Mouse (Mus musculus) forebrain, postnatal 0 days (tissue): ENCODE data around the gene Ubxn6. TPM values are rescaled to one million over a fixed set of nuclear protein-coding genes. Genes with fewer than 3 reads are reported as not detected.

Experiments
- ATAC-seq: fragments of 200-750 bp; cut with Nextera tagmentation; 2 replicates; pipeline ENCODE4 v1.8.0; 2017; ENCODE audit warnings: mild to moderate bottlenecking, moderate library complexity
- DNase-seq: peaks from one replicate; pipeline ENCODE4 v3.0.0-alpha.2; 2015
- H3K27ac ChIP-seq: fragments of 300-500 bp; sonication (generic); 2 replicates; pipeline ENCODE4 v1.5.1; 2014; ENCODE audit warnings: low read depth, mild to moderate bottlenecking, antibody characterized with exemption, low read length, moderate library complexity, mixed read lengths
- H3K27me3 ChIP-seq: fragments of 300-500 bp; sonication (generic); 2 replicates; pipeline ENCODE4 v1.6.1; 2014; ENCODE audit warnings: mild to moderate bottlenecking, low read length, mixed read lengths; ENCODE audit not compliant: insufficient read depth
- H3K36me3 ChIP-seq: fragments of 300-500 bp; sonication (generic); 2 replicates; pipeline ENCODE4 v1.6.1; 2014; ENCODE audit warnings: mild to moderate bottlenecking, moderate library complexity; ENCODE audit not compliant: insufficient read depth
- H3K4me1 ChIP-seq: fragments of 300-500 bp; sonication (generic); 2 replicates; pipeline ENCODE4 v1.6.1; 2014; ENCODE audit warnings: antibody characterized with exemption; ENCODE audit not compliant: insufficient read depth
- H3K4me2 ChIP-seq: fragments of 300-500 bp; sonication (generic); 2 replicates; pipeline ENCODE4 v1.6.1; 2014; ENCODE audit warnings: low read depth, mild to moderate bottlenecking, moderate library complexity
- H3K4me3 ChIP-seq: fragments of 300-500 bp; sonication (generic); 2 replicates; pipeline ENCODE4 v1.5.1; 2014; ENCODE audit warnings: low read depth, low read length, mixed read lengths
- H3K9ac ChIP-seq: fragments of 300-500 bp; sonication (generic); 2 replicates; pipeline ENCODE4 v1.6.1; 2014; ENCODE audit warnings: mild to moderate bottlenecking
- H3K9me3 ChIP-seq: fragments of 300-500 bp; sonication (generic); 2 replicates; pipeline ENCODE4 v1.6.1; 2016; ENCODE audit warnings: low read length
- CTCF ChIP-seq: sonication (generic); IDR thresholded peaks from 2 replicates; pipeline ENCODE4 v1.5.1; 2016; ENCODE audit warnings: antibody characterized with exemption, control low read depth, low read depth
- WGBS: fragments of 180-500 bp; shearing (Covaris S2); extraction: QIAGEN DNeasy Blood & Tissue Kit; methylation state at CpG from one replicate; pipeline ENCODE4 v1.1.7; 2014; 5-methylcytosine and 5-hydroxymethylcytosine counted together
- polyA plus RNA-seq: library from polyadenylated mRNA; unstranded; fragments of >200 nt; fragmentation: Nextera tagmentation; extraction: Ambion mirVana; gene quantifications from 2 replicates; pipeline ENCODE4 v1.2.1, GENCODE M21; 2015
- total RNA-seq: library from RNA; depleted of rRNA; stranded (reverse); fragments of >200 nt; gene quantifications from 2 replicates; pipeline ENCODE4 v1.2.3, GENCODE M21; 2014

The Ubxn6 gene
- total and polyA plus RNA-seq, 2 experiments from 2014 or later, result 88.1 to 90.3 TPM

DNA sequence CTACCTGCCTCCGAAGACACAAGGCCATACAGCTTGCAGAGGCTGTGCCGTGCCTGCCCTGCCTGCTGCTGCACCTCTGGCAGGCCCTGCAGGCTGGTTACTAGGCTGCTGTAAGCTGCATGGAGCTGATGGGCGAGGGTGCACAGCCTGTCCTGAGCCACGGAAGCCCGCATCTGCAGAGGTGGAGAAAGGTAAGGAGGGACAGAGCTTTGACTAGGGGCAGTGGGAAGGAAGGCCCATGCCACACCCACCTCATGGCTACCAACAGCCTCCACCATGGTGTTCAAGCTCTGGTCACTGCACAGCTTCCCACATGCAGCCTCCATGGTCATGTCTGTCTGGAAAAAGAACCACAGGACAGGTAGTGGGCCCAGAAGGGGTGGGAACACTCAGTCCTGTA is 27.3 kb upstream of the Ubxn6 start:
- Histone ChIP-seq H3K36me3 (peaks cover 68% of the 10 kb centered on the region), H3K4me3 (no peak overlapping the region), H3K9ac (no peak overlapping the region), H3K4me1 (no peaks in the 10 kb centered on the region), H3K4me2 (no peak overlapping the region), H3K9me3 (no peaks in the 10 kb centered on the region), H3K27me3 (no peaks in the 10 kb centered on the region), H3K27ac (no peak overlapping the region)
- no peak for ATAC-seq
- WGBS, result 93% methylated on average over 5 of the region's 5 CpGs
- no peak for DNase-seq
- no peak for TF ChIP-seq CTCF

- Histone ChIP-seq H3K36me3 (peaks cover 81% of the 10 kb centered on the region), H3K9me3 (no peaks in the 10 kb centered on the region), H3K4me3 (no peak overlapping the region), H3K4me2 (no peak overlapping the region), H3K4me1 (no peaks in the 10 kb centered on the region), H3K27me3 (no peaks in the 10 kb centered on the region), H3K27ac (no peak overlapping the region), H3K9ac (no peak overlapping the region)
- TF ChIP-seq CTCF, result no peak
- 87% methylated on average over 3 of the region's 3 CpGs for WGBS
- DNase-seq (no peak), ATAC-seq (no peak)
Measured at GRCm38 (mm10) chr17:56100811-56101210, 26.0 kb upstream of the Ubxn6 start.

- 90% methylated on average over 15 of the region's 15 CpGs for WGBS
- no peak overlapping the region for H3K4me3 ChIP-seq
Measured at GRCm38 (mm10) chr17:56098711-56099572, 24.1 kb upstream of the Ubxn6 start.

DNA sequence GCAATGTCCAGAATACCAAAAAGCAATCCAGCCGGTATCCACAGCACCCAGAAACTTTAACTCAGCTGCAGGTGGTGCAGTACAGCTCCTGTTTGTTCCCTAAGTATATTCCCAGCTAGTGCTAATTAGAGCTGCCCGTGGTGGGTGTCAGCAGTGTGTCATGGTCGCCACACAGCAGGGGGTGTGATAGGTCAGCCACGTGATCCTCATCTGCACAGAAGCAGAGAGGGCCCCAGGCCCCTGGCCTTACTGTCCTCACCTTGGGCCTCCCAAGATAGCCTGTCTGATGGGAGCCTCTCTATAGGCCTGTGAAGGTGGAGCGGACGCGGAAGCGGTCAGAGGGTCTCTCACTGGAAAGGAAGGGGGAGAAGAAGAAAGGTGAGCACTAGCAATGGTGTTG is 23.4 kb upstream of the Ubxn6 start:
- H3K36me3 ChIP-seq, result peaks cover 81% of the 10 kb centered on the region
- H3K4me3 ChIP-seq, result no peak overlapping the region
- H3K4me1 ChIP-seq, result no peaks in the 10 kb centered on the region
- ATAC-seq (no peak), DNase-seq (no peak)
- no peak for TF ChIP-seq CTCF
- no peak overlapping the region for H3K9ac ChIP-seq
- H3K27ac ChIP-seq, result no peak overlapping the region
- no peak overlapping the region for H3K4me2 ChIP-seq
- H3K27me3 ChIP-seq, result no peaks in the 10 kb centered on the region
- WGBS, result 93% methylated on average over 8 of the region's 8 CpGs
- H3K9me3 ChIP-seq, result no peaks in the 10 kb centered on the region

More at GRCm38 (mm10) chr17:56098711-56099572, 24.1 kb upstream of the Ubxn6 start:
- Histone ChIP-seq H3K27me3 (no peaks in the 10 kb centered on the region), H3K27ac (no peak overlapping the region), H3K9ac (no peak overlapping the region), H3K36me3 (peaks cover 85% of the 10 kb centered on the region), H3K9me3 (no peaks in the 10 kb centered on the region), H3K4me2 (no peak overlapping the region), H3K4me1 (no peaks in the 10 kb centered on the region)
- TF ChIP-seq CTCF, result peak; percentile 14; the same call in 1 of the 2 replicates
- no peak for ATAC-seq
- DNase-seq, result no peak

DNA sequence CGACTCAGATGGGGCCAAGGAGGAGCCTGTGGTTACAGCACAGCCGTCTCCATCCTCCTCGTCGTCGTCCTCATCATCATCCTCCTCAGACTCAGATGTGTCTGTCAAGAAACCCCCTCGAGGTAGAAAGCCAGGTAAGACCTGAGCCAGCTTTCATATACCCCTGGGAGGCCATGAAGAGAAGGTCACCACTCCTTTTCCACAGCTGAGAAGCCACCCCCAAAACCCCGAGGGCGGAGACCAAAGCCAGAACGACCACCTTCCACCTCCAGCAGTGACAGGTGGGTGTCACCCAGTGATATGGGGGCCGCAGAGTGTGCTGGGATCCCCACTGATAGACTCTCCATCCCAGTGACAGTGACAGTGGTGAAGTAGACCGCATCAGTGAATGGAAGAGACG is 22.1 kb upstream of the Ubxn6 start:
- 90% methylated on average over 12 of the region's 12 CpGs for WGBS
- H3K4me1 ChIP-seq, result no peaks in the 10 kb centered on the region
- no peak overlapping the region for H3K9ac ChIP-seq
- no peaks in the 10 kb centered on the region for H3K27me3 ChIP-seq
- no peak for DNase-seq
- no peak overlapping the region for H3K27ac ChIP-seq
- H3K9me3 ChIP-seq, result no peaks in the 10 kb centered on the region
- no peak for ATAC-seq
- peaks cover 76% of the 10 kb centered on the region for H3K36me3 ChIP-seq
- no peak for TF ChIP-seq CTCF
- no peak overlapping the region for H3K4me3 ChIP-seq
- H3K4me2 ChIP-seq, result no peak overlapping the region

GRCm38 (mm10) chr17:56092794-56093193 is 18.0 kb upstream of the Ubxn6 start:
- DNase-seq (no peak), ATAC-seq (no peak)
- no peaks in the 10 kb centered on the region for H3K9me3 ChIP-seq
- peaks cover 44% of the 10 kb centered on the region for H3K36me3 ChIP-seq
- H3K27me3 ChIP-seq, result no peaks in the 10 kb centered on the region
- no peaks in the 10 kb centered on the region for H3K4me1 ChIP-seq
- no peak overlapping the region for H3K4me3 ChIP-seq
- TF ChIP-seq CTCF, result no peak
- no peak overlapping the region for H3K27ac ChIP-seq
- no peak overlapping the region for H3K4me2 ChIP-seq
- 95% methylated on average over 1 of the region's 1 CpGs for WGBS
- no peak overlapping the region for H3K9ac ChIP-seq

DNA sequence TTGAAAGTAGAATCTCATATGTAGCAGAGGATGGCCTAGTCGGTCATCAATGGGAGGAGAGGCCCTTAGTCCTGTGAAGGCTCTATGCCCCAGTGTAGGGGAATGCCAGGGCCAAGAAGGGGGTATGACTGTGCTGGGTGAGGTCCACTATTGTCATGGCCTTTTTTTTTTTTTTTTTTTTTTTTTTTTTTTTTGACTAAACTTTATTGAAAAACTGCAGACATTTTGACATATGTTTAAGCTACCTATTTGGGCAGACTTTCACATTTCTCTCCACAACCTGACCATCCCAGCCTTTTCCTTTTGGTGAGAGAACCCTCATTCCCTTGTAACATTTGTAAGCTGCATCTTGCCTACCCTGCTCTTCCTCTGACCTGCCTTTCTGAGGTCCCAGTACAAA is 17.5 kb upstream of the Ubxn6 start:
- Histone ChIP-seq H3K27ac (no peak overlapping the region), H3K4me2 (no peak overlapping the region), H3K36me3 (peaks cover 39% of the 10 kb centered on the region), H3K4me3 (no peak overlapping the region), H3K27me3 (no peaks in the 10 kb centered on the region), H3K9me3 (no peaks in the 10 kb centered on the region), H3K4me1 (no peaks in the 10 kb centered on the region), H3K9ac (no peak overlapping the region)
- no peak for DNase-seq
- 79% methylated on average over 1 of the region's 1 CpGs for WGBS
- TF ChIP-seq CTCF, result no peak
- ATAC-seq, result no peak
